Mouse (Mus musculus): ENCODE measurements around the gene Pakap. TPM values are rescaled to one million over a fixed set of nuclear protein-coding genes. Genes with fewer than 3 reads are reported as not detected.

Pakap gene
- total and polyA plus RNA-seq, 3 experiments = not detected

DNA sequence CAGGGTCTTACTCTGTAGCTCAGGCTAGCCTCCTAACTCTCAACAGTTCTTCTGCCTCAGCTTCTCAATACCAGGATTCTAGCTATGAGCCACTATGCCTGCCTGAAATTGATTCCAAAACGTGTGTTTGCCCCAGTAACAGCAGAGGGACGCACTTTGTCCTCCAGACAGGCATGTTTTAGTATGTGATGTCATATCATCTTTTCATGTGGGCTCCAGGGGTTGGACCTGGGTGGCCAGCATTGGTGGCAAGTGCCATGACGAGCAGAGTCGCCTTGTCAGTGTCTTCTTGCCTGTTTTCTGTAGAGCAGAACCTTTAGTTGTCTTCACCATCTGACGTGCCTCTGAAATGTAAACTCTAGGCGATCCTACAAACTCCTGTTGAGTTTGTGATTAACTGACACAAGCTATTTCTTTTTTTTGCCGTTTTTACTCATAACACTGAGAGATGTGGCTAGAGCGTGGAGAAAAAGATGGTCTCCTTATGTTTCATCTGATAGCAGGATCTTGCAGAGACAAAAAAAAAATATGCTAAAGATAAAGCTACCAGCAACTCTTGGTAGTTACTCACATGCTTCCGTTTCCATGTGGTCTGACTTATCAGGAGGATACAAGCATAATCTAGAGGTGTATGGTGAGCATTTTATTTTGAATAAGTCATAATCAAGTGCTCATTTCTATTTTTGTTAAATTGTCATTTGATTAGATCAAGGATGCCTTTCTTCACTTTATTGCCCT lies 229.7 kb downstream of the Pakap start:
- H3K9me3 ChIP-seq (replicated peaks) = peaks cover 46% of the 10 kb centered on the region
- no peaks in the 10 kb centered on the region for H3K4me1 ChIP-seq (ENCODE audit: insufficient read depth, low read depth, low read length)
- H3K4me3 ChIP-seq (ENCODE audit: low read depth, low read length) = no peak overlapping the region
- ATAC-seq (ENCODE audit: extremely low read depth, insufficient number of reproducible peaks, low FRiP score, poor library complexity, severe bottlenecking) (no peak), DNase-seq (ENCODE audit: low spot score) (no peak)
- TF ChIP-seq GATA2 (IDR thresholded peaks at IDR 0.05; ENCODE audit: borderline replicate concordance, low read depth, low read length) = no peak
- no peak for TF ChIP-seq TAL1 (conservative IDR thresholded peaks at IDR 0.05; ENCODE audit: low read depth, low read length)
- no peak for TF ChIP-seq GATA1 (IDR thresholded peaks at IDR 0.05; ENCODE audit: borderline replicate concordance, low read length)
- TF ChIP-seq POLR2AphosphoS5 (IDR thresholded peaks at IDR 0.05; ENCODE audit: insufficient replicate concordance, low read depth, low read length) = no peak
- TF ChIP-seq CTCF (IDR thresholded peaks at IDR 0.05; ENCODE audit: low read depth, low read length) = no peak
- H3K36me3 ChIP-seq (replicated peaks) = no peaks in the 10 kb centered on the region
- H3K27me3 ChIP-seq (ENCODE audit: insufficient read depth, low read length) = no peaks in the 10 kb centered on the region

DNA sequence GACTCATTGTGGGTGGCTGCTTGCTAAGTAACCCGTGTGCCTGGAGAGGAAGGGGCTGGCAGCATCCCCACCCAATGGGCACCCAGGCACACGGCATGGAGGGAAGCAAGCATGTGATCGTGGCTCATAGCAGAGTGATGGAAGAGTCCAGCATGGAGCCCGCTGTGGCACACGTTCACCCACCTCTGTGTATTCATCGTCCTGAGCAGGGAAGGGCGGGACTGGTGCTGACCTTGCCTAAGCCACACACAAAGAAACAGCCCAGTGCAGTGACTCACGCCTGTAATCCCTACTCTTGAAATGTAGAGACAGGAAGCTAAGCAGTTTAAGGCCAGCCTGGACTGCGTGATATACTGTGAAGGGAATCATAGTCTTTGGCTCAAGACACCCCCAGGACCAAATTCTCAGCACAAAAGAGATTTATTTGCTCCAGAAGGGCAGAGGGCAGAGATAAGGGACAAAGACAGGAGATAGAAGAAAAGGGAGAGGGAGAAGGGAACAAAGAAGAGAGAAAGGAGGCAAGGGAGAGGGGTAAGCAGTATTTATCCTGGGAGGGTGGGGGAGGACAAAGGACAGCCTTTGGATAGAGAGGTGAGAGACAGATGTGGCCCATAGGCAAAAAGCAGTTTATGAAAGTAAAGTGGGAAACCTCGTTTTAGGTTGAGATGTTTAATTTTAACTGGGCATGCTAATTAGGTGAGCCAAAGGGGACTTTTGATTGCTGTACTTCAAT lies 230.5 kb downstream of the Pakap start:
- Histone ChIP-seq H3K4me1 (ENCODE audit: insufficient read depth, low read depth, low read length) (no peaks in the 10 kb centered on the region), H3K27me3 (ENCODE audit: insufficient read depth, low read length) (no peaks in the 10 kb centered on the region), H3K9me3 (replicated peaks) (peaks cover 43% of the 10 kb centered on the region), H3K36me3 (replicated peaks) (no peaks in the 10 kb centered on the region), H3K4me3 (ENCODE audit: low read depth, low read length) (no peak overlapping the region)
- ATAC-seq (ENCODE audit: extremely low read depth, insufficient number of reproducible peaks, low FRiP score, poor library complexity, severe bottlenecking) (no peak), DNase-seq (ENCODE audit: low spot score) (no peak)
- TF ChIP-seq CTCF (IDR thresholded peaks at IDR 0.05; ENCODE audit: low read depth, low read length) (no peak), GATA1 (IDR thresholded peaks at IDR 0.05; ENCODE audit: borderline replicate concordance, low read length) (no peak), GATA2 (IDR thresholded peaks at IDR 0.05; ENCODE audit: borderline replicate concordance, low read depth, low read length) (no peak), TAL1 (conservative IDR thresholded peaks at IDR 0.05; ENCODE audit: low read depth, low read length) (no peak), POLR2AphosphoS5 (IDR thresholded peaks at IDR 0.05; ENCODE audit: insufficient replicate concordance, low read depth, low read length) (no peak)

DNA sequence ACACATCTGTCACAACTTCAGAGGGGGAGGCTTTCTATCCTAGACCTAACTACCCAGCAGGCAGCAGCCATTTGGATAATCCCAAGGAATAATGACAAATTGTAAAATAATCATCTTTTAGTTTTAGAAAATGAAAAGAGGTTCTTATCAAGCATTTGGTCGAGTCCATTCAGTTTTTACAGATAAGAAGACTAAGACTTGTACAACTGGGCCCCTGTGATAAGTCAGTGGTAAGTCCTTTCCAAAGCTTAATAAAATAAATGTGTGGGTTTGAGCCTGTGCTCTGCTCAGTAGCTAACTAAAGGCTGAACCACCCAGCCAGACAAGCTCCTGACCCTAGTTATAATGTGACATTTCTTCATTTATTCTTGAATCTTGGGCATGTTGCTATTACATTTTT lies 231.3 kb downstream of the Pakap start:
- no peaks in the 10 kb centered on the region for H3K4me1 ChIP-seq (ENCODE audit: insufficient read depth, low read depth, low read length)
- no peak overlapping the region for H3K4me3 ChIP-seq (ENCODE audit: low read depth, low read length)
- H3K9me3 ChIP-seq (replicated peaks) = peaks cover 43% of the 10 kb centered on the region
- H3K36me3 ChIP-seq (replicated peaks) = no peaks in the 10 kb centered on the region
- DNase-seq (ENCODE audit: low spot score) = no peak
- no peaks in the 10 kb centered on the region for H3K27me3 ChIP-seq (ENCODE audit: insufficient read depth, low read length)
- no peak for TF ChIP-seq TAL1 (conservative IDR thresholded peaks at IDR 0.05; ENCODE audit: low read depth, low read length)
- no peak for ATAC-seq (ENCODE audit: extremely low read depth, insufficient number of reproducible peaks, low FRiP score, poor library complexity, severe bottlenecking)

DNA sequence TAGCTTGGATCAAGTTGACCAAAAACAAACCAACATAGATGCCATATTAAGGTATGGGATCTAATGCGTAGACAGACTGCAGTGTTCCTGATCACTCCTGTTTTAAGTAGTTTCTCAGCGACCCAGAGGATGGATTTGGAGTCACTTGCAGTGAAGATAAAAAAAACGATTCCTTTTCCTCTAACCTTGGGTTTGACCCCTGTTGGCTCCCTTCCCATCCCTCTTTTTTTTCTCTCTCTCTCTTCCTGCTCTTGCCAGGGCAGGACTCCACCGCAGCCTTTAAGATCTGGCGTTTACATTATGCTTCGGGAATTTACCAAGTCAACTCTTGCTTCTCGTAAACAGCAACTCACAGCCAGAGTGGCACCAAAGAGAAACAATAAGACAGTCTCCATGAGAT lies 233.3 kb downstream of the Pakap start:
- no peaks in the 10 kb centered on the region for H3K36me3 ChIP-seq (replicated peaks)
- TF ChIP-seq POLR2AphosphoS5 (IDR thresholded peaks at IDR 0.05; ENCODE audit: insufficient replicate concordance, low read depth, low read length) (no peak), GATA1 (IDR thresholded peaks at IDR 0.05; ENCODE audit: borderline replicate concordance, low read length) (no peak)
- no peak overlapping the region for H3K4me3 ChIP-seq (ENCODE audit: low read depth, low read length)
- H3K4me1 ChIP-seq (ENCODE audit: insufficient read depth, low read depth, low read length) = no peaks in the 10 kb centered on the region
- H3K9me3 ChIP-seq (replicated peaks) = peaks cover 45% of the 10 kb centered on the region
- ATAC-seq (ENCODE audit: extremely low read depth, insufficient number of reproducible peaks, low FRiP score, poor library complexity, severe bottlenecking) = no peak
- no peak for DNase-seq (ENCODE audit: low spot score)
- H3K27me3 ChIP-seq (ENCODE audit: insufficient read depth, low read length) = no peaks in the 10 kb centered on the region

DNA sequence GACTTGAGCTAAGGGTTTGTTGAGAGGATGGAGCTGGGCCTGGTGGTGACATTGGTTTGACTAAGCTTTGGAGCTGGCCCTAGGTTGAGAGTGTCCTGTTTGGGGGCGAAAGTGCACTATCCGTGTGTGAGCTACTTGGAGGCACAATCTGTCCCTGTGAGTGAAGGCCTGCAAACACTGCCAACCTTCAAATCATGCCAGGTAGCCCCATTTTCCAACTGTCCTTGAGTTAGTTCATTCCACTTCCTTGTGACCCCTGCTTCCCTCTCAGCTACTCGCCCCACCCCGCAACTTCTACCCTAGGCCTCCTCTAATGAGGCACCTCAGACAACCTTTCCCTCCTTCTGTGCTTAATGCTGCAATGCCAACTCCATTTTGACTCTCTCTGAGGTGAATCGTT lies 234.0 kb downstream of the Pakap start:
- Histone ChIP-seq H3K27me3 (ENCODE audit: insufficient read depth, low read length) (no peaks in the 10 kb centered on the region), H3K4me1 (ENCODE audit: insufficient read depth, low read depth, low read length) (no peaks in the 10 kb centered on the region), H3K36me3 (replicated peaks) (no peaks in the 10 kb centered on the region), H3K9me3 (replicated peaks) (peaks cover 39% of the 10 kb centered on the region), H3K4me3 (ENCODE audit: low read depth, low read length) (no peak overlapping the region)
- DNase-seq (ENCODE audit: low spot score) (no peak), ATAC-seq (ENCODE audit: extremely low read depth, insufficient number of reproducible peaks, low FRiP score, poor library complexity, severe bottlenecking) (no peak)
- no peak for TF ChIP-seq TAL1 (conservative IDR thresholded peaks at IDR 0.05; ENCODE audit: low read depth, low read length)
- no peak for TF ChIP-seq GATA1 (IDR thresholded peaks at IDR 0.05; ENCODE audit: borderline replicate concordance, low read length)
- no peak for TF ChIP-seq POLR2AphosphoS5 (IDR thresholded peaks at IDR 0.05; ENCODE audit: insufficient replicate concordance, low read depth, low read length)
- no peak for TF ChIP-seq GATA2 (IDR thresholded peaks at IDR 0.05; ENCODE audit: borderline replicate concordance, low read depth, low read length)
- TF ChIP-seq CTCF (IDR thresholded peaks at IDR 0.05; ENCODE audit: low read depth, low read length) = no peak

DNA sequence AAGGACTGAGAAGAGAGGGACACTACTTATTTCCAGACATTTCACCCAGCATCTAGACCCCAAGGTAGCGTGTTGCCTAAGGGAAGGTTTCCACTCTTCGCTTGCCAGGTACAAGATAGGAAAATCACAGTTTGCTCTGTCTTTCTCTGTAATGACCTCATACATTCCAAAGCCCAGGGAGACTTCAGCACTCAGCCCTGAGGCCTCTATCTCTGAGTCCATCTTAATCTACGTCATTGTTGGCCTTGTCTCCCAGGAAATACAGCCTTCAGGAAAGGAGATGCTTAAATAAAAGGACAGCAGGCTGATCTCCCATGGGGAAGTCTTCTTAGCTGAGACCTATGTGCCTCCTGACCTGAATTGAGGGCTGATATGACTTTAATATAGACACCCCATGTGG lies 234.4 kb downstream of the Pakap start:
- no peaks in the 10 kb centered on the region for H3K4me1 ChIP-seq (ENCODE audit: insufficient read depth, low read depth, low read length)
- H3K4me3 ChIP-seq (ENCODE audit: low read depth, low read length) = no peak overlapping the region
- H3K36me3 ChIP-seq (replicated peaks) = no peaks in the 10 kb centered on the region
- no peaks in the 10 kb centered on the region for H3K27me3 ChIP-seq (ENCODE audit: insufficient read depth, low read length)
- TF ChIP-seq GATA2 (IDR thresholded peaks at IDR 0.05; ENCODE audit: borderline replicate concordance, low read depth, low read length) = no peak
- TF ChIP-seq CTCF (IDR thresholded peaks at IDR 0.05; ENCODE audit: low read depth, low read length) = no peak
- no peak for TF ChIP-seq TAL1 (conservative IDR thresholded peaks at IDR 0.05; ENCODE audit: low read depth, low read length)
- TF ChIP-seq GATA1 (IDR thresholded peaks at IDR 0.05; ENCODE audit: borderline replicate concordance, low read length) = no peak
- TF ChIP-seq POLR2AphosphoS5 (IDR thresholded peaks at IDR 0.05; ENCODE audit: insufficient replicate concordance, low read depth, low read length) = no peak
- no peak for DNase-seq (ENCODE audit: low spot score)
- no peak for ATAC-seq (ENCODE audit: extremely low read depth, insufficient number of reproducible peaks, low FRiP score, poor library complexity, severe bottlenecking)
- H3K9me3 ChIP-seq (replicated peaks) = peaks cover 38% of the 10 kb centered on the region

All from G1E (cell line).